Mouse (Mus musculus): Measurements from ENCODE around the gene Gpr135.

Gene Gpr135

GRCm38 (mm10) chr12:72070327-72071269, at the start of gene Gpr135:
Gene Gpr135 (minus strand): TSS chr12:72071125.
- no peak for DNase-seq (ENCODE audit: extremely low read depth, low read depth, low spot score)

- no peak for DNase-seq (ENCODE audit: extremely low read depth, low read depth, low spot score)
Observed at GRCm38 (mm10) chr12:72115686-72116345, 44.9 kb upstream of the Gpr135 start.

GRCm38 (mm10) chr12:72115126-72115525, 44.2 kb upstream of the Gpr135 start:
- no peak for DNase-seq (ENCODE audit: extremely low read depth, low read depth, low spot score)

- DNase-seq (ENCODE audit: extremely low read depth, low read depth, low spot score) = no peak
Observed at GRCm38 (mm10) chr12:72104525-72105281, 33.8 kb upstream of the Gpr135 start.

GRCm38 (mm10) chr12:72104027-72104426, 33.1 kb upstream of the Gpr135 start:
- DNase-seq (ENCODE audit: extremely low read depth, low read depth, low spot score) = no peak

- no peak for DNase-seq (ENCODE audit: extremely low read depth, low read depth, low spot score)
Observed at GRCm38 (mm10) chr12:72102776-72103175, 31.9 kb upstream of the Gpr135 start.

GRCm38 (mm10) chr12:72096966-72097365, 26.0 kb upstream of the Gpr135 start:
- no peak for DNase-seq (ENCODE audit: extremely low read depth, low read depth, low spot score)

GRCm38 (mm10) chr12:72089802-72090201, 18.9 kb upstream of the Gpr135 start:
- no peak for DNase-seq (ENCODE audit: extremely low read depth, low read depth, low spot score)

- no peak for DNase-seq (ENCODE audit: extremely low read depth, low read depth, low spot score)
Observed at GRCm38 (mm10) chr12:72086166-72086825, 15.4 kb upstream of the Gpr135 start.

GRCm38 (mm10) chr12:72085329-72086165, 14.6 kb upstream of the Gpr135 start, which contains the start of the genes L3hypdh and Jkamp:
Gene L3hypdh (minus strand): TSS chr12:72085439.
Gene Jkamp (plus strand): TSS chr12:72085589.
- peak; percentile 96 for DNase-seq (ENCODE audit: extremely low read depth, low read depth, low spot score)

- DNase-seq (ENCODE audit: extremely low read depth, low read depth, low spot score) = no peak
Observed at GRCm38 (mm10) chr12:72085024-72085328, 14.1 kb upstream of the Gpr135 start.

GRCm38 (mm10) chr12:72084261-72085023, 13.5 kb upstream of the Gpr135 start:
- no peak for DNase-seq (ENCODE audit: extremely low read depth, low read depth, low spot score)

GRCm38 (mm10) chr12:72083265-72083664, 12.3 kb upstream of the Gpr135 start:
- no peak for DNase-seq (ENCODE audit: extremely low read depth, low read depth, low spot score)

- DNase-seq (ENCODE audit: extremely low read depth, low read depth, low spot score) = no peak
Observed at GRCm38 (mm10) chr12:72082370-72082769, 11.4 kb upstream of the Gpr135 start.

- no peak for DNase-seq (ENCODE audit: extremely low read depth, low read depth, low spot score)
Observed at GRCm38 (mm10) chr12:72081961-72082360, 11.0 kb upstream of the Gpr135 start.

- DNase-seq (ENCODE audit: extremely low read depth, low read depth, low spot score) = no peak
Observed at GRCm38 (mm10) chr12:72078248-72078647, 7.3 kb upstream of the Gpr135 start.

GRCm38 (mm10) chr12:72069626-72070326, 1.1 kb downstream of the Gpr135 start:
- DNase-seq (ENCODE audit: extremely low read depth, low read depth, low spot score) = no peak

- DNase-seq (ENCODE audit: extremely low read depth, low read depth, low spot score) = no peak
Observed at GRCm38 (mm10) chr12:72057780-72058179, 13.1 kb downstream of the Gpr135 start.

- DNase-seq (ENCODE audit: extremely low read depth, low read depth, low spot score) = no peak
Observed at GRCm38 (mm10) chr12:72053851-72054250, 17.1 kb downstream of the Gpr135 start.
